Mouse (Mus musculus): ENCODE results near the gene Mmgt2. TPM values are rescaled to one million over a fixed set of nuclear protein-coding genes. Genes with fewer than 3 reads are reported as not detected.

Gene Mmgt2
- total RNA-seq, 2 experiments from 2014 or later = 5.5 to 7.8 TPM

DNA sequence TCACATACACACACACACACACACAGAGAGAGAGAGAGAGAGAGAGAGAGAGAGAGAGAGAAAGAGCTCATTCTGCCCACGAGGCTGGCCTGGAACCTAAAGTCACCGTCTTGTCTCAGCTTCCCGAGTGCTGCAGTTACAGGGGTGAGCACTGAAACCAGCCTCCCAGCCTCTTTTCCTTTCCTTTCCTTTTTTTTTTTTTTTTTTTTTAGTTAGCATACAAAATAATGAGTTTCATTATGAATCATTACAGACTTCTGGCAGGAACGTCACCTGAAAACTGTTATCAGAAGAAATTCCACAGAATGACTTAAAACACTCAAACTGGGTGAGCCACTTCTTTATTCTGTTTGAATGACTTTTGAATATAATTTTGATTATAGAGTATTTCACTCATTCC is 31.5 kb downstream of the Mmgt2 start:
- intact Hi-C loops (cut with DNase I; ENCODE audit: low total_unique reads) = no loop called here
- DNase-seq = no peak

DNA sequence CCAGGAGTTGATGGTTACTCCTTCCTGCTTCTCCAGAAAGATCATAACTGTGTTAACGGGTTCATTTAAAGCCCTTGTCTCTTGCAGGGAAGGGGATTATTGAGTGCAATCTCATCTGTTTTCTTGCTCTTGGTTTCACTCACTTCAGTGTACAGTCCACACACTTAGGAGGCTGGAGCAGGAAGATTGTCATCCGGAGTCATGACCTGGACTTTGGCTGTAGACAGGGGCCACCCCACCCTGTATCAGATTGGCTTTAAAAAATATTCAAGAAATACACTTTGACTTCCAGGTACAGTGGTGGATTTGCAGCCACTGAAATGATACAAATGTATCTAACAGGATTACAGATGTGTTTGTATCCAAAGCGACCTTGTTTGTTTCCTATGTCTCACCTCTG is 43.1 kb downstream of the Mmgt2 start:
- intact Hi-C loops (cut with DNase I; ENCODE audit: low total_unique reads) = no loop called here
- no peak for DNase-seq

DNA sequence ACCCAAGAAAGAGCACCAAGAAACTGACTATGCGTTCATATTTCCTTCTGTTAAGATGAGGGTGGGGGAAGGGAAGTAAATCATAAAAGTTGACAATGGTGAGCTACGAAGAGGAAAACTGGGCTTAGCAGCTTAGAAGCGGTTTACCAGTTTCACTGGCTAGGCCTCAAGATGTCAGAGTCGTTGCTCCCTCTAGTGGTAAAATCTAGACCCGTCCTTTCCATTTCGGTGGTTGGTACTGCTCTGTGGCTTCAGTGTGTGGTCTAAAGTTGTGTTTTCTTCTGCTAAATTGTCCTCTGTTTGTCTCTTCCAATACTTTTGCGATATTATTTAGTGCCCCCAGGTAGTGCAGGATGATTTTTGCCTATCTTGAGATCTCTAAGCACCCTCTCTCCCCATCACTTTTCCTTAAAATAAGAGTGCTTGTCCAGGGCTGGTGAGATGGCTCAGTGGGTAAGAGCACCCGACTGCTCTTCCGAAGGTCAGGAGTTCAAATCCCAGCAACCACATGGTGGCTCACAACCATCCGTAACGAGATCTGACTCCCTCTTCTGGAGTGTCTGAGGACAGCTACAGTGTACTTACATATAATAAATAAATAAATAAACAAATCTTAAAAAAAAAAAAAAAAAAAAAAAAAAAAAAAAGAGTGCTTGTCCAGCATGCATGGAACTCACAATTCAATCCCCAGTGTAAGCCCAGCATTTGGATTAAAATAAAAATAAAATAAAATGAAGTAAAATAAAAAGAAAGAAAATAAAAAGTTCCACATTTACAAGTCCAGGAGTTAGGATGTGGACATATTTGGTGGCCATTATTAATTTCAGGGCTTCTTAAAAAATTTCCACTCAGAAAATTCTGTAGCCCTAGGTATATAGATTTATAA is 45.1 kb downstream of the Mmgt2 start:
- intact Hi-C loops (cut with DNase I; ENCODE audit: low total_unique reads) = no loop called here
- peak; percentile 19 for DNase-seq

DNA sequence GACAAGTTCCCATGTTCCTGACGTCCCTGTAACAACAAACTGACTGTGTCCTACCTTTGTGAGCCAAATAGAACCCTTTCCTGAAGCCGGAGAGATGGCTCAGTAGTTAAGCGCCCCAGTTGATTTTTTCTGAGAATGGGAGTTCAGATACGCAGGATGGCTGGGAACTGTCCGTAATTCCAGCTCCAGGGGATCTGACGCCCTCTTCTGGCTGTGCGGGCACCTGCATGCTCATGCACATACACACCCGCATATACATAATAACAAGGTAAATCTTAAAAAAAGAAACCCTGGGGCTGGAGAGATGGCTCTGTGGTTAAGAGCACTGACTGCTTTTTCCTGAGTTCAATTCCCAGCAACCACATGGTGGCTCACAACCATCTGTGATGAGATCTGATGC is 46.7 kb downstream of the Mmgt2 start:
- intact Hi-C loops (cut with DNase I; ENCODE audit: low total_unique reads) = no loop called here
- no peak for DNase-seq

DNA sequence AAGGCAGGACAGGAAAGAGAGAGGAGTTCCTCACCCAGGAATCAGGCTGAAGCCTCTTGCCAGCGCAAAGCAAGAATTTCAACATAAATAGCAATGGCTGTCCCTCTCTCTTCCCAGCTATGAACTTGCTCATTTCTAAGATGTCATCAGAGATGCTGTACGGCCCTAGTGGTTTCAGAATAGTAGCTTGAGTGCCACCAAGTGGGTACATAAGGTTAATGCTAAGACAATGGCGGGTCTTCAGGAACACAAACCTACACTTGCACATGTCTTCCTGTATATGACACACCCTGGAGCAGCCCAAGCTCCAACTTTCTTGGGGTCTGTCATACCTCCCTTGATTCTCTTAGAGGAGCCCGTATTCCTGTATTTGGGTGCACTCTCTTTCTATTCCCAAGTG is 51.3 kb downstream of the Mmgt2 start:
- DNase-seq = no peak
- intact Hi-C loops (cut with DNase I; ENCODE audit: low total_unique reads) = no loop called here

DNA sequence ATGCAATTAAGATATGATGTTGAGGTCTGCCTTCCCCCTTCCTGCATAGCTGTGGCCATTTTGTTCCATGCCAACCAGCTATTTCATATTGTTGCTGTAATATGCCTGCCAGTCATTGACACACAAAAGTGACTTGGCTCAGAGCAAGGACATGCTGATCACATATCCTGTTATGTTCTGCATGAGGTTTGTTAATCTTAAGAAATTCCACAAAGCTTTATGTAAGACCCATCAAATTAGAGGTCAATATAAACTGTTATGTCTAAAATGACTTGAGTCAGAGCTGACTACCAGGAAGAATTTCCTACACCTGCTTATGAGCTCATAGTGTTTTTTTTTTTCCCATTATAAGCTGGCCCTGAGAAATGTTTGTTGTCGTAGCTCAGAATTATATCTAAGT is 52.8 kb downstream of the Mmgt2 start:
- intact Hi-C loops (cut with DNase I; ENCODE audit: low total_unique reads) = no loop called here
- no peak for DNase-seq

DNA sequence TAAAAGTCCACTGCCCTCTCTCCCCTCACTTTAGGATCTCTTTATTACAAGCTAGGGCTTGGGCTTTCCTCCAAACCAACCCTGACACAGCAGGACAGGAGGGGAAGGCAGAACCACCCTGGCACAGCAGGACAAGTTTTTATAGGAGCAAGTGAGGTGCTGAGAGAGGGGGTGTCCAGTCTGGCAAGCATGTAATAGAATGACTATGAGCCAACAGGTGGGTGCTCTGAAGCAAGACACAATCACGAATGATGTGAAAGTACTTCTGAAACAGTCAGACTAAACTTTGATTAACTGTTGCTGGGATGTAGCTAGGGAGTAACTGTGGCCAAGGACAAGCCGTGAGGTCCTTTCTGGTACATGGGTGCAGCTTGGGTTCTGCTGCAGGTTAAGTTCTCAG is 57.7 kb downstream of the Mmgt2 start:
- intact Hi-C loops (cut with DNase I; ENCODE audit: low total_unique reads) = no loop called here
- DNase-seq = no peak

DNA sequence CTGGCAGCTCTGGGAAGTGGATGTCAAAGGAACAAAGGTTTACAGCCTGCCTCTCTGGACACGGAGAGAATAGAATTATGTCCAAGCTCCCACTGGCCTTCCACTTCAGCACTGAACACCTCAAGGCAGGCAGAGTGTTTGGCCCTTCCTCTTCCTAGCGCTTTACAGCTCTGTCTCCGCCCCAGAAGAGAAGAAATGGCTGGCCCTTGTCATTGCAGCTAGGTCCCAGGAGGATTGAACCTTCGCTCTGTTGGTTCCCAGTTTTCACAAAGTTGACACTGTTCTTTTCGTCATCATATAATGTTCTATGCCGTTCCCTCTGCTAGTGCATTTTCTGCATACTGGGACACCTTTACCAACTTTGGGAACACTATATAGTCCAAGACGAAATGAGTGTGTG is 59.8 kb downstream of the Mmgt2 start:
- intact Hi-C loops (cut with DNase I; ENCODE audit: low total_unique reads) = no loop called here
- no peak for DNase-seq

DNA sequence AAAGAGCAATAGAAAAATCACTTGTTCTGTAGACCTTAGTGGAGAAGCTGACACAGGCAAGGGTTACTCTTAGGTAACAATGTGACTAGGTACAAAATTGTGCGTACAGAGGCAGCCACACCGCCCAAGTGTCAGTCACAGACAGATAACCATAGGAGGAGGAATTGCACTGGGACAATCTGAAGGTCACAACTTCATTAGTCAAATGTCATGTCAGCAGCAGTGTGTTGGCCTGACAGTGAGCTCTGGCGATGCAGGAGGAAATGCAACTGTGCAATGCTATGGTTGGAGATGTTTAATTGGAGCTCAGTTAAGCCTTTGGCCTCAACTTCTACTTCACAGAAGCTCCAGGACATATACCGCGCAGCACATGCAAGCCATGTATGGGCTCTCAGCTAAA is 62.2 kb downstream of the Mmgt2 start:
- intact Hi-C loops (cut with DNase I; ENCODE audit: low total_unique reads) = no loop called here
- no peak for DNase-seq

Other genes starting within 250 kb of the Mmgt2 start
- 1 to 10 TPM; 2.7 to 3.0 TPM for gene Pigl, start 190.2 kb upstream of the Mmgt2 start, total RNA-seq (2021)
- 100 to 1,000 TPM; 109 to 116 TPM for gene Ncor1, start 190.1 kb upstream of the Mmgt2 start, total RNA-seq (2021)
- gene Cenpv, start 109.4 kb upstream of the Mmgt2 start, total RNA-seq (2021) = 10 to 100 TPM; 15.4 to 20.4 TPM
- gene Ubb, start 97.5 kb upstream of the Mmgt2 start, total RNA-seq (2021) = 1,000 to 10,000 TPM; 1,001 to 1,005 TPM
- 1 to 10 TPM; 1.7 to 2.4 TPM for gene Trpv2, start 74.2 kb upstream of the Mmgt2 start, total RNA-seq (2021)
- gene Lrrc75a, start 141 bp upstream of the Mmgt2 start, total RNA-seq (2021) = 1 to 10 TPM; 7.2 to 8.8 TPM
- 1 to 10 TPM; 1.7 TPM for gene Zfp287, start 83.2 kb downstream of the Mmgt2 start, total RNA-seq (2021)
- not detected for gene Gm10428, start 104.4 kb downstream of the Mmgt2 start, total RNA-seq (2021)
- 1 to 10 TPM in 1 of 2 experiments, under 1 TPM in 1; 0.95 to 1.8 TPM for gene Zfp286, start 140.8 kb downstream of the Mmgt2 start, total RNA-seq (2021)
- gene Trim16, start 171.6 kb downstream of the Mmgt2 start, total RNA-seq (2021) = 10 to 100 TPM; 28.9 to 30.2 TPM
- gene Fbxw10, start 198.4 kb downstream of the Mmgt2 start, total RNA-seq (2021) = under 1 TPM; 0.24 to 0.59 TPM
- 1 to 10 TPM; 8.9 to 9.8 TPM for gene Tvp23b, start 230.8 kb downstream of the Mmgt2 start, total RNA-seq (2021)

Data from gastrocnemius, postnatal 14 days (tissue).